Mouse (Mus musculus): Measurements from ENCODE around the gene Tmbim4. TPM values are rescaled to one million over a fixed set of nuclear protein-coding genes. Genes with fewer than 3 reads are reported as not detected.

The Tmbim4 gene
- polyA plus RNA-seq (2012; rRNA removed; ENCODE audit: low replicate concordance): 250 and 286 TPM in 2 replicates

GRCm38 (mm10) chr10:120201131-120201921, at the start of gene Tmbim4:
Tmbim4 (plus strand) TSS chr10:120201590.

GRCm38 (mm10) chr10:120201961-120202402, 592 bp downstream of the Tmbim4 start, which contains the start of gene Irak3:
Irak3 (minus strand) TSS chr10:120202130.

GRCm38 (mm10) chr10:120226871-120227661, 25.7 kb downstream of the Tmbim4 start, which contains the start of gene Llph:
Llph (plus strand) TSS chr10:120227070.

Other genes starting within 250 kb of the Tmbim4 start
- 6.4 and 9.3 TPM in 2 replicates for gene Helb, start 88.6 kb upstream of the Tmbim4 start, polyA plus RNA-seq (2012; rRNA removed; ENCODE audit: low replicate concordance)
- gene Irak3, start 540 bp downstream of the Tmbim4 start, polyA plus RNA-seq (2012; rRNA removed; ENCODE audit: low replicate concordance): 7.7 and 11.4 TPM in 2 replicates
- 1.4 and 4.7 TPM in 2 replicates for gene Llph, start 25.5 kb downstream of the Tmbim4 start, polyA plus RNA-seq (2012; rRNA removed; ENCODE audit: low replicate concordance)